Mouse (Mus musculus) midbrain, embryonic 13.5 days (tissue): ENCODE measurements around the gene B230104I21Rik. TPM values are rescaled to one million over a fixed set of nuclear protein-coding genes. Genes with fewer than 3 reads are reported as not detected.

Source experiments
- polyA plus RNA-seq: library from polyadenylated mRNA; unstranded; fragments of >200 nt; fragmentation: Nextera tagmentation; extraction: Ambion mirVana; gene quantifications from 2 replicates; pipeline ENCODE4 v1.2.1, GENCODE M21; 2015

B230104I21Rik gene
- polyA plus RNA-seq, 1 experiment from 2014 or later = not detected

Other genes with a start within 250 kb of the B230104I21Rik start
- 0.55 and 1.5 TPM in 2 replicates for gene Trp73, start 195.9 kb upstream of the B230104I21Rik start, polyA plus RNA-seq
- 47.8 and 50.9 TPM in 2 replicates for gene Wrap73, start 193.8 kb upstream of the B230104I21Rik start, polyA plus RNA-seq
- 161 and 173 TPM in 2 replicates for gene Tprgl, start 175.5 kb upstream of the B230104I21Rik start, polyA plus RNA-seq
- gene Megf6, start 165.4 kb upstream of the B230104I21Rik start, polyA plus RNA-seq = 6.8 and 6.9 TPM in 2 replicates
- gene Arhgef16, start 34.5 kb upstream of the B230104I21Rik start, polyA plus RNA-seq = 0.18 and 0.32 TPM in 2 replicates